Mouse (Mus musculus): Measurements from ENCODE around the gene Nr0b2. TPM values are rescaled to one million over a fixed set of nuclear protein-coding genes. Genes with fewer than 3 reads are reported as not detected.

Gene Nr0b2
- polyA plus RNA-seq, 1 experiment = not detected

DNA sequence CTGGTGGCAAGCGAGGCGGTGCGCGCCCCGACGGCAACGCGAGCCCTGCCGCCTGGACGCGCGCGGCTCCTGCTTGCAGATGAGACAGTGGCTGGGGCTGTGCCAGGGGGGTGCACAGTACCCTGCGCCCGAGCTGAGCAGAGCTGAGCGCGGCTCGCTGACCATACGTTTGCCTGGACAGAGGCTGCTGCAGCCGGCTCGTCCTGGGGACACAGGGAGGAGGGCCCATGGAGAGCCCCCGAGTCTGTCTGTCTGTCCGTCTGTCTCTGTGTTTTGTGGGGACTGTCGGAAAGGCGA, 33.9 kb upstream of the Nr0b2 start:
- H3K27ac ChIP-seq (ENCODE audit: insufficient read depth, low read depth, low read length) = no peak overlapping the region
- 11% methylated on average over 25 of the region's 25 CpGs for WGBS
- no peak for TF ChIP-seq POLR2A (IDR thresholded peaks at IDR 0.05; ENCODE audit: insufficient read depth, low read depth, low read length)
- no peak for TF ChIP-seq CTCF (IDR thresholded peaks at IDR 0.05; ENCODE audit: insufficient read depth, low read depth, low read length)
- H3K4me3 ChIP-seq (ENCODE audit: insufficient read depth, low read depth, low read length) = no peak overlapping the region
- H3K4me1 ChIP-seq (ENCODE audit: control insufficient read depth, insufficient read depth, low read length) = peaks cover 3% of the 10 kb centered on the region; the same call in 1 of the 2 replicates

DNA sequence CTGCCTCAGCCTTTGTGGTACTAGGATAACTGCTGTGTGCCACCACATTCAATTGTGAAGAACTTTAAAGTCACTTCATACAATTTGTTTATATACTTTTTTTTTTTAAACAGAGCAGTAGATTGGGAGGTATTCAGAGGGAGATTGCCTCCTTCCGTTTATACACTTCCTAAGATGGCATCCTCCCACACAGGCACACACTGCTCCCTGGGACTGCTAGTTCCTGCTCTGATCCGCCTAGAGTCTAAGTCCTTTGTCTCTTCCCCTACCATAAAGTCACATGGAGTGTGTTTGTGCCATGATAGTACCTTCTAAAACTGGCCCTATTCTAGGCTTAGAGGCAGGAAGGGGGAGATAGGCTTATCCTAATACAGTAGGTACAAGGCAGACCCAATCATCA, 31.7 kb upstream of the Nr0b2 start:
- 37% methylated on average over 2 of the region's 2 CpGs for WGBS
- no peak for TF ChIP-seq POLR2A (IDR thresholded peaks at IDR 0.05; ENCODE audit: insufficient read depth, low read depth, low read length)
- no peak for TF ChIP-seq CTCF (IDR thresholded peaks at IDR 0.05; ENCODE audit: insufficient read depth, low read depth, low read length)
- Histone ChIP-seq H3K27ac (ENCODE audit: insufficient read depth, low read depth, low read length) (0 out of 2 replicates have a peak overlapping the region, but pooled peaks have one; percentile 6), H3K4me3 (ENCODE audit: insufficient read depth, low read depth, low read length) (no peak overlapping the region), H3K4me1 (ENCODE audit: control insufficient read depth, insufficient read depth, low read length) (peaks cover 3% of the 10 kb centered on the region; the same call in 1 of the 2 replicates)

DNA sequence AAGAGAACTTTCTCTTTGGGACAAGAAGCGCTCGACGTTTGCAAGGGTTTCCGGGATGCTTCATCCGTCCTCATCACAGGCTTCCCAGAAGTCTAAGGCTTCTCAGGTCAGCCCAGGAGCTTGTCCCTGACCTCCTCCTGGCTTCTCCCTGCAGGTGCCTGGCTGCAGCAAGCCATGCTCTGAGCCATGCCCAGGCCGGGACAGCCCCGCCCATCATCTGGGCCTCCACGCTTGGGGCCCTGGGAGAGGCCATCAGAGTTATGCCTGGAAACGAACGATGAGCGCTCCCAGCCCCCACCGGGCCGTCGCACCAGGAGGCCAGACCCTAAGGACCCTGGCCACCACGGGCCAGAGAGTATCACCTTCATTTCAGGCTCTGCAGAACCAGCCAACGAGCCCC, 25.4 kb upstream of the Nr0b2 start:
- WGBS = 71% methylated on average over 16 of the region's 16 CpGs
- no peak overlapping the region for H3K4me3 ChIP-seq (ENCODE audit: insufficient read depth, low read depth, low read length)
- no peaks in the 10 kb centered on the region for H3K4me1 ChIP-seq (ENCODE audit: control insufficient read depth, insufficient read depth, low read length)
- TF ChIP-seq CTCF (IDR thresholded peaks at IDR 0.05; ENCODE audit: insufficient read depth, low read depth, low read length) = no peak
- no peak overlapping the region for H3K27ac ChIP-seq (ENCODE audit: insufficient read depth, low read depth, low read length)

DNA sequence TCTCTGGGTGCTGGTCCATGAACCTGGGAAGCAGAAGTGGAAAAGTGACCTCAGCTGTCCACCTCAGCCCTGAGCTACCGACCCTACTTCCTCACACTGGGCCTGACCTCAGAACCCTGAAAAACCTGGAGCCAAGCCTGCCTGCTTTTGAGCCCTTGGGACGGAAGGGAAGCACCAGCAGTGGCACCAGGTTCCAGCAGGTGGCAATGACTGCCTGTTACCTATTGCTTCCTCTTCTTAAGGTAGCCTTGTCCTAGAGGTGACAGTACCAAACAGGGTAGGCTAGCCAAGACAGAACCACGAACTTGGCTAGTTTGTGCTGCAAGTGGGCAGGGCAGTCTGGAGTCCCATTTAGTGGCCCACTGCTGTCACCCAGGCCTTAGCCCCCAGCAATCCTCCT, 20.4 kb upstream of the Nr0b2 start:
- Histone ChIP-seq H3K4me3 (ENCODE audit: insufficient read depth, low read depth, low read length) (no peak overlapping the region), H3K27ac (ENCODE audit: insufficient read depth, low read depth, low read length) (no peak overlapping the region), H3K4me1 (ENCODE audit: control insufficient read depth, insufficient read depth, low read length) (no peaks in the 10 kb centered on the region)
- WGBS = 90% methylated on average over 3 of the region's 3 CpGs
- TF ChIP-seq POLR2A (IDR thresholded peaks at IDR 0.05; ENCODE audit: insufficient read depth, low read depth, low read length) (no peak), CTCF (IDR thresholded peaks at IDR 0.05; ENCODE audit: insufficient read depth, low read depth, low read length) (no peak)

DNA sequence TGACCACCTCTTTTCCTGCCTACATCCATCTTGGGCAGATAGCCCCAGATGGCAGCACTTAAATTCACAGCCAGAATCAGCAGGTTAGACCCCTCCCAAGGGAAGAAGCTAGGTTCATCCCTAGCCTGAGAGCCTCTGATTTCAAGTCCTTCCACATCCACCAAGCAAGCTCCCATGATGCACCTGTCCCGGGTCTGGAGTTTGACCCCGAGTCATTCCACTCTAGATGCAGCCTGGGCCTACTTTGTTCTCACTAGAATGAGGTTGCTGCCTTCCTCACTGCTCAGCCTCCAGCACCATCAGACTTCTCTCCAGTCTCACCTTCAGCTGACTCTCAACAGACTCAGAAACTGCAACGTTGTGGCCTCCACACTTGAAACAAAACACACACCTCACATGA, 17.1 kb upstream of the Nr0b2 start:
- Histone ChIP-seq H3K27ac (ENCODE audit: insufficient read depth, low read depth, low read length) (no peak overlapping the region), H3K4me3 (ENCODE audit: insufficient read depth, low read depth, low read length) (no peak overlapping the region), H3K4me1 (ENCODE audit: control insufficient read depth, insufficient read depth, low read length) (peaks cover 3% of the 10 kb centered on the region; the same call in 1 of the 2 replicates)
- TF ChIP-seq POLR2A (IDR thresholded peaks at IDR 0.05; ENCODE audit: insufficient read depth, low read depth, low read length) (no peak), CTCF (IDR thresholded peaks at IDR 0.05; ENCODE audit: insufficient read depth, low read depth, low read length) (no peak)
- 86% methylated on average over 3 of the region's 3 CpGs for WGBS

DNA sequence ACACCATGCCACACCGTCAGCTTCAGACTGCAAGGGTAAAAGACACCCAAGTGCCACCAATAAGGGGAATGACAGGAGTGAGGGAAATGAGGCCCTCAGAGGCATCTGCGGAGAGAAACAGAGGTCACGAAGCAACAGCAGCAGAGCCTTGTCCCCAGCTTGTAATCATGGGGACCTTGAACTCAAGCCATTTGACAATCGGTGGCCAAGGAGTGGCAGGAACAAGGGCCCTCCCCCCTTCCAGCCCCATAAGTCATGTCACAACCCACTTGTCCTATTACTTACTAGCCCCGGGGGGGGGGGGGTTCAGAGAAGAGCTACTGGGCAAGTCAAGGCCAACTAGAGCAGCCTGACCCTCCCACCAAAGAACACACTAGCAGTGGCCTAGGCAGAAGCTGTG, 16.5 kb upstream of the Nr0b2 start:
- WGBS = 91% methylated on average over 5 of the region's 5 CpGs
- Histone ChIP-seq H3K27ac (ENCODE audit: insufficient read depth, low read depth, low read length) (no peak overlapping the region), H3K4me1 (ENCODE audit: control insufficient read depth, insufficient read depth, low read length) (peaks cover 4% of the 10 kb centered on the region; the same call in 1 of the 2 replicates), H3K4me3 (ENCODE audit: insufficient read depth, low read depth, low read length) (no peak overlapping the region)
- no peak for TF ChIP-seq CTCF (IDR thresholded peaks at IDR 0.05; ENCODE audit: insufficient read depth, low read depth, low read length)
- TF ChIP-seq POLR2A (IDR thresholded peaks at IDR 0.05; ENCODE audit: insufficient read depth, low read depth, low read length) = no peak

DNA sequence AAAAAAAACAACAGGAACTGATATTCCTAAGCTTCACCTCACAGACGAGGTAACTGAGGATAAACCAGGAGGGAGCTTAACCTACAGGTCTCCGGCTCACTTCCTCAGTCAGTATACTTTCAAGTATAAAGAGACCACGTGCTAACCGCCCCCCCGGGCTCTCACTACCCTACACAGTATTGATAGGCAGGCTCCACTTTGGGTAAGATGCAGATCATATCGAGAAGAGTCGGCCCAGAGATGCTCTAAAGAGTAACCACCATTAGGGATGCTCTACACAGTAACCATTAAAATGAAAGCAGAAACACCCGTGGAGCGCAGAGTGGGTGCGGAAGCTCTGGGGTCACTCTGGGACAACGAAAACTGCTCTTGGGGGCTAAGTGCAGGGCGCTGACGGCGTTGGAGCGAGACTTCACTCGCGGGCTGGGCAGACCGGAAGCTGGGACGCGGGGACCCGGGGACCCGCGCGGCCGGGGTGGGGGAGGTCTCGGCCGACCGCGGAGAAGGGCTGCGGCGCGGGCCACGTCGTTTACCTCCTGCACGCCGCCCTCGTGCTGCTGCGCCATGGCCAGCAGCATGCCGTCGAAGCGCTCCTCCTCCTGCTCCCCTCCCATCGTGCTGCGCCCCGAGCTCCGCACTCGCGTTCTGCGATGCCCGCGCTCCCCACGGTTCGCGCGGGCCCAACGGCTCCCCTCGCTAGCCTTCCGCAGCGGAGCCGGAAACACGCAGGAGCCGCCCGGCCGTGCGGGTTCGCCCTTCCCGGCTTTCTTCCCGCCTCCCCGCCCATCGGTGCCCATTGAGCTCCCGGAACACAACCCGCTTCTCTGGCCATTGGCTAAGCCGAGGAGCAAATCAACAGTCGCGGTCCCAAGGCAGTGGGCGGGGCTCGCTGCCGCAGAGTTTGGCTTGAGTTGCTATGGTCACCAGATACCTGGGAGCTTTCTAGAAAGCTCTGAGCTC, 7.6 kb upstream of the Nr0b2 start, which contains the start of gene Nudc:
Gene Nudc (minus strand): TSS at position 725 of the 960 bp plus-strand sequence.
- Histone ChIP-seq H3K4me3 (ENCODE audit: insufficient read depth, low read depth, low read length) (peak within 1 kb of the TSS; percentile 69), H3K4me1 (ENCODE audit: control insufficient read depth, insufficient read depth, low read length) (peaks cover 11% of the 10 kb centered on the region), H3K27ac (ENCODE audit: insufficient read depth, low read depth, low read length) (0 out of 2 replicates have a peak within 1 kb of the TSS, but pooled peaks have one; percentile 7)
- WGBS = under 1% methylated on average over 75 of the region's 77 CpGs
- peak; percentile 95 for TF ChIP-seq POLR2A (IDR thresholded peaks at IDR 0.05; ENCODE audit: insufficient read depth, low read depth, low read length)
- no peak for TF ChIP-seq CTCF (IDR thresholded peaks at IDR 0.05; ENCODE audit: insufficient read depth, low read depth, low read length)

DNA sequence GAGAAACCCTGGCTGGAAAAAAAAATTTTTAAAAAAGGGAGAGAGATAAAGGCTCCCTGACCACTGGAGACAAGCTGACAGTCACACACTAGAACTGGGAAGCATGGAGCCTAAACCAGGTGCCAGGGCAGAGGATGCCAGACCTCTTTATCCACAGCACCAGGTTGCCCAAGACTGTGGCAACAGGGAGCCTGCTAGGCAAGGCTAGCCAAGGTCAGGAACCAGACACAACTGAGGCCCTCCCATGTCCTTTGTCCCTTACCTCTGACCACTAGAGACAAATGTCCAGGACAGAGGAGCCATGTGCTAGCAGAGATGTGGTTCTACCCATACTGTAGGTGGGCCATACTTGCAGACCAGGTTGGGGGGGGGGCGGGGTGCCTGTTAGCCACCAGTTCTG, 1.1 kb upstream of the Nr0b2 start:
- H3K4me1 ChIP-seq (ENCODE audit: control insufficient read depth, insufficient read depth, low read length) = no peaks in the 10 kb centered on the region
- 85% methylated on average over 1 of the region's 1 CpGs for WGBS
- no peak overlapping the region for H3K4me3 ChIP-seq (ENCODE audit: insufficient read depth, low read depth, low read length)
- TF ChIP-seq CTCF (IDR thresholded peaks at IDR 0.05; ENCODE audit: insufficient read depth, low read depth, low read length) (no peak), POLR2A (IDR thresholded peaks at IDR 0.05; ENCODE audit: insufficient read depth, low read depth, low read length) (no peak)
- H3K27ac ChIP-seq (ENCODE audit: insufficient read depth, low read depth, low read length) = no peak overlapping the region

All from olfactory bulb, adult 2 months (tissue).